Mouse (Mus musculus): Measurements from ENCODE around the gene Smad1.

- TF ChIP-seq CTCF (IDR thresholded peaks at IDR 0.05; ENCODE audit: borderline replicate concordance, extremely low read depth, insufficient read depth, insufficient read length) (no peak), POLR2A (IDR thresholded peaks at IDR 0.05; ENCODE audit: borderline replicate concordance, extremely low read depth, insufficient read depth, insufficient read length, poor library complexity, severe bottlenecking) (no peak)
These were observed 26.8 kb downstream of the Smad1 start for GRCm38 (mm10) chr8:79372521-79372920.
